Mouse (Mus musculus) adrenal gland, adult 8-10 months (tissue): ENCODE data around the gene Phf21a. TPM values are rescaled to one million over a fixed set of nuclear protein-coding genes. Genes with fewer than 3 reads are reported as not detected.

Source experiments
- DNase-seq: peaks from one replicate; pipeline ENCODE4 v3.0.0; 2022
- total RNA-seq, 4 experiments: library from RNA; stranded (reverse); gene quantifications; 2 replicates each; pipeline ENCODE4 v1.2.4; 2022

The Phf21a gene
- total RNA-seq: 100 to 1,000 TPM in 1 of 4 experiments, 10 to 100 TPM in 3; 65.0 to 107 (median 75.6) TPM

GRCm38 (mm10) chr2:92092817-92093216 lies at the start of gene Phf21a:
Gene Phf21a, plus strand, starts transcription at chr2:92093117.
- DNase-seq: no peak

GRCm38 (mm10) chr2:92043285-92043684 lies 49.6 kb upstream of the Phf21a start:
- no peak for DNase-seq

- no peak for DNase-seq
Measured at GRCm38 (mm10) chr2:92047601-92048000, 45.3 kb upstream of the Phf21a start.

- no peak for DNase-seq
Measured at GRCm38 (mm10) chr2:92048034-92048690, 44.8 kb upstream of the Phf21a start.

- no peak for DNase-seq
Measured at GRCm38 (mm10) chr2:92052188-92052587, 40.7 kb upstream of the Phf21a start.

- no peak for DNase-seq
Measured at GRCm38 (mm10) chr2:92052754-92053153, 40.2 kb upstream of the Phf21a start.

GRCm38 (mm10) chr2:92055101-92055813 lies 37.7 kb upstream of the Phf21a start:
- DNase-seq: peak; percentile 93

- no peak for DNase-seq
Measured at GRCm38 (mm10) chr2:92055831-92056236, 37.1 kb upstream of the Phf21a start.

GRCm38 (mm10) chr2:92056760-92057159 lies 36.2 kb upstream of the Phf21a start:
- no peak for DNase-seq

- DNase-seq: peak; percentile 83
Measured at GRCm38 (mm10) chr2:92058469-92058868, 34.4 kb upstream of the Phf21a start.

- DNase-seq: no peak
Measured at GRCm38 (mm10) chr2:92058936-92059335, 34.0 kb upstream of the Phf21a start.

GRCm38 (mm10) chr2:92059481-92060220 lies 33.3 kb upstream of the Phf21a start:
- peak; percentile 71 for DNase-seq

- DNase-seq: no peak
Measured at GRCm38 (mm10) chr2:92060291-92060690, 32.6 kb upstream of the Phf21a start.

GRCm38 (mm10) chr2:92061337-92061736 lies 31.6 kb upstream of the Phf21a start:
- no peak for DNase-seq

- no peak for DNase-seq
Measured at GRCm38 (mm10) chr2:92063106-92063505, 29.8 kb upstream of the Phf21a start.

- no peak for DNase-seq
Measured at GRCm38 (mm10) chr2:92065269-92065888, 27.5 kb upstream of the Phf21a start.

GRCm38 (mm10) chr2:92065938-92066337 lies 27.0 kb upstream of the Phf21a start:
- DNase-seq: no peak

GRCm38 (mm10) chr2:92066899-92067298 lies 26.0 kb upstream of the Phf21a start:
- DNase-seq: no peak

- DNase-seq: no peak
Measured at GRCm38 (mm10) chr2:92067600-92067999, 25.3 kb upstream of the Phf21a start.

- DNase-seq: no peak
Measured at GRCm38 (mm10) chr2:92069630-92070029, 23.3 kb upstream of the Phf21a start.

- DNase-seq: no peak
Measured at GRCm38 (mm10) chr2:92071143-92071542, 21.8 kb upstream of the Phf21a start.

- no peak for DNase-seq
Measured at GRCm38 (mm10) chr2:92076086-92076692, 16.7 kb upstream of the Phf21a start.
